In the genomic region with DNA sequence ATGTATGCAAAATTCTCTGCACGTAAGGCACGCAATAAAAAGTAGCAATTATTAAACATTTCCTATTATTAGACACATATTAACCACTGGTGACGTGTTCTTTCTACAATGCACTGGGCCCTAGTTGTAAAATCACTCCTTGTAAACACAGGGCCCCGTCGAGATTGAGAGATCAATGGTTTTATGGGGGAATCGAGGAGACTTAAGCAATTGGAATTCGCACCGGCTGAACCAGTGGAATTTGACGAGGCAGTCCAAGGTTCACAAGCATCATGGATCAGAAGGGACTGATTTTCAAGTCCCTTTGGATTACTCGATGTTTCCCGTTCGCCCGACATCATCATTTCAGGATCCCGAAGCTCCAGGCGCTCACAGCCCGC, we compare ENCODE assay signal across 8 mouse cellular contexts. TPM values are rescaled to one million over a fixed set of nuclear protein-coding genes. Genes with fewer than 3 reads are reported as not detected.
A peak's percentile ranks its signal among the peaks of the same experiment; 100 is the strongest.
DNase-seq lines count a peak whose midpoint lies in the region; ATAC-seq and TF ChIP-seq lines count a peak whose summit lies in the region.

No protein-coding gene starts in this region.

- no peak for TF ChIP-seq CTCF in kidney, postnatal 0 days (IDR thresholded peaks at IDR 0.05; ENCODE audit: low read depth)
- no peak for TF ChIP-seq CTCF in hindbrain, postnatal 0 days (IDR thresholded peaks at IDR 0.05; ENCODE audit: low read depth)

- ATAC-seq in kidney, postnatal 0 days (replicated peaks; ENCODE audit: low FRiP score, low read depth), result peak; percentile 25
- no peak for ATAC-seq in embryonic facial prominence, embryonic 11.5 days (replicated peaks; ENCODE audit: insufficient number of reproducible peaks, low FRiP score, low TSS enrichment, low read depth)
- no peak for ATAC-seq in hindbrain, postnatal 0 days
- ATAC-seq in midbrain, embryonic 16.5 days, result no peak

- H3K9me3 ChIP-seq in kidney, postnatal 0 days (replicated peaks; ENCODE audit: low read length), result no peaks in the 10 kb centered on the region
- no peaks in the 10 kb centered on the region for H3K9me3 ChIP-seq in embryonic facial prominence, embryonic 11.5 days (replicated peaks; ENCODE audit: control insufficient read depth, low read length)
- no peaks in the 10 kb centered on the region for H3K9me3 ChIP-seq in hindbrain, postnatal 0 days (ENCODE audit: low read length)
- H3K9me3 ChIP-seq in midbrain, embryonic 16.5 days (replicated peaks; ENCODE audit: control insufficient read depth, low read length, poor library complexity, severe bottlenecking), result no peaks in the 10 kb centered on the region

- no peaks in the 10 kb centered on the region for H3K27me3 ChIP-seq in kidney, postnatal 0 days (ENCODE audit: insufficient read depth, low read length)
- H3K27me3 ChIP-seq in embryonic facial prominence, embryonic 11.5 days (ENCODE audit: control insufficient read depth, insufficient read depth, low read length), result no peaks in the 10 kb centered on the region
- H3K27me3 ChIP-seq in hindbrain, postnatal 0 days (ENCODE audit: insufficient read depth, low read length), result no peaks in the 10 kb centered on the region
- H3K27me3 ChIP-seq in midbrain, embryonic 16.5 days (ENCODE audit: control insufficient read depth, insufficient read depth, low read depth, low read length), result no peaks in the 10 kb centered on the region

- H3K27ac ChIP-seq in kidney, postnatal 0 days, result peak overlapping the region; percentile 82
- H3K27ac ChIP-seq in embryonic facial prominence, embryonic 11.5 days (replicated peaks; ENCODE audit: low read depth, low read length), result 0 out of 2 replicates have a peak overlapping the region, but pooled peaks have one; percentile 36
- peak overlapping the region; percentile 90 for H3K27ac ChIP-seq in hindbrain, postnatal 0 days
- H3K27ac ChIP-seq in midbrain, embryonic 16.5 days (ENCODE audit: low read length), result peak overlapping the region; percentile 91

- 27% methylated on average over 16 of the region's 16 CpGs for WGBS in kidney, postnatal 0 days
- 55% methylated on average over 16 of the region's 16 CpGs for WGBS in embryonic facial prominence, embryonic 11.5 days
- 35% methylated on average over 16 of the region's 16 CpGs for WGBS in hindbrain, postnatal 0 days
- WGBS in midbrain, embryonic 16.5 days, result 37% methylated on average over 16 of the region's 16 CpGs

- peak overlapping the region; percentile 54 for H3K9ac ChIP-seq in kidney, postnatal 0 days (ENCODE audit: low read depth, low read length)
- H3K9ac ChIP-seq in embryonic facial prominence, embryonic 11.5 days (replicated peaks; ENCODE audit: low read length), result peak overlapping the region; percentile 62
- H3K9ac ChIP-seq in hindbrain, postnatal 0 days (replicated peaks; ENCODE audit: low read length), result peak overlapping the region; percentile 77
- peak overlapping the region; percentile 68 for H3K9ac ChIP-seq in midbrain, embryonic 16.5 days (ENCODE audit: low read depth, low read length)

- H3K4me2 ChIP-seq in kidney, postnatal 0 days (ENCODE audit: low read length), result peak overlapping the region; percentile 89
- H3K4me2 ChIP-seq in embryonic facial prominence, embryonic 11.5 days (ENCODE audit: low read depth, low read length), result peak overlapping the region; percentile 41
- H3K4me2 ChIP-seq in hindbrain, postnatal 0 days (ENCODE audit: low read depth, low read length), result peak overlapping the region; percentile 83
- peak overlapping the region; percentile 79 for H3K4me2 ChIP-seq in midbrain, embryonic 16.5 days (ENCODE audit: low read length)

- peak overlapping the region; percentile 69 for H3K4me3 ChIP-seq in kidney, postnatal 0 days (replicated peaks; ENCODE audit: low read depth, low read length)
- H3K4me3 ChIP-seq in embryonic facial prominence, embryonic 11.5 days (ENCODE audit: low read depth, low read length), result peak overlapping the region; percentile 86
- peak overlapping the region; percentile 90 for H3K4me3 ChIP-seq in hindbrain, postnatal 0 days (ENCODE audit: low read length)
- H3K4me3 ChIP-seq in midbrain, embryonic 16.5 days (ENCODE audit: low read depth, low read length), result peak overlapping the region; percentile 69

- H3K4me1 ChIP-seq in kidney, postnatal 0 days (replicated peaks; ENCODE audit: insufficient read depth, low read length), result peaks cover 11% of the 10 kb centered on the region; the same call in 1 of the 2 replicates
- H3K4me1 ChIP-seq in embryonic facial prominence, embryonic 11.5 days (ENCODE audit: control insufficient read depth, insufficient read depth, low read length), result no peaks in the 10 kb centered on the region
- peaks cover 21% of the 10 kb centered on the region; the same call in 1 of the 2 replicates for H3K4me1 ChIP-seq in hindbrain, postnatal 0 days (ENCODE audit: insufficient read depth, low read length)
- H3K4me1 ChIP-seq in midbrain, embryonic 16.5 days (ENCODE audit: control insufficient read depth, insufficient read depth, low read length), result peaks cover 25% of the 10 kb centered on the region

- H3K36me3 ChIP-seq in kidney, postnatal 0 days (ENCODE audit: insufficient read depth, low read length), result no peaks in the 10 kb centered on the region
- H3K36me3 ChIP-seq in embryonic facial prominence, embryonic 11.5 days (replicated peaks; ENCODE audit: control insufficient read depth, insufficient read depth, low read depth, low read length), result no peaks in the 10 kb centered on the region
- no peaks in the 10 kb centered on the region for H3K36me3 ChIP-seq in hindbrain, postnatal 0 days (ENCODE audit: insufficient read depth, low read length)
- H3K36me3 ChIP-seq in midbrain, embryonic 16.5 days (ENCODE audit: control insufficient read depth, insufficient read depth, low read length), result no peaks in the 10 kb centered on the region

- DNase-seq in kidney, postnatal 0 days (ENCODE audit: low spot score), result peak; percentile 18
- DNase-seq in kidney, postnatal 14 days, result no peak
- DNase-seq in embryonic facial prominence, embryonic 11.5 days (ENCODE audit: low spot score), result no peak
- no peak for DNase-seq in hindbrain, postnatal 0 days (ENCODE audit: low spot score)
- DNase-seq in testis, postnatal 14 days (ENCODE audit: low spot score), result no peak
- no peak for DNase-seq in layer of hippocampus, postnatal 25 days (ENCODE audit: extremely low spot score in 1 of 2, low spot score in 1 of 2)
- no peak for DNase-seq in natural killer cell, adult 2 months (ENCODE audit: low spot score in 2 of 2)

RNA-seq across cellular contexts. Expression of gene Selenoi, which starts 0.5 kb away (rescaled TPM):
- polyA plus RNA-seq in kidney, postnatal 0 days (2015; fragmentation: Nextera tagmentation; extraction: Ambion mirVana), result 9.2 and 9.7 TPM in 2 replicates
- 18.7 and 19.9 TPM in 2 replicates for polyA plus RNA-seq in embryonic facial prominence, embryonic 11.5 days (2014; fragmentation: Nextera tagmentation; extraction: Ambion mirVana)
- total RNA-seq in hindbrain, postnatal 0 days (2014; rRNA removed), result 99.5 and 108 TPM in 2 replicates
- 20.7 and 23.1 TPM in 2 replicates for polyA plus RNA-seq in hindbrain, postnatal 0 days (2015; fragmentation: Nextera tagmentation; extraction: Ambion mirVana)
- polyA plus RNA-seq in midbrain, embryonic 16.5 days (2015; fragmentation: Nextera tagmentation; extraction: Ambion mirVana), result 32.5 and 34.7 TPM in 2 replicates
- total RNA-seq in layer of hippocampus, postnatal 25 days (2021), result 10 to 100 TPM; 36.7 to 37.8 TPM

RNA-seq across cellular contexts. Expression of gene Adgrf3, which starts 26.4 kb away (rescaled TPM):
- 0.04 and 0.14 TPM in 2 replicates for polyA plus RNA-seq in kidney, postnatal 0 days (2015; fragmentation: Nextera tagmentation; extraction: Ambion mirVana)
- polyA plus RNA-seq in embryonic facial prominence, embryonic 11.5 days (2014; fragmentation: Nextera tagmentation; extraction: Ambion mirVana), result not detected in 2 replicates
- total RNA-seq in hindbrain, postnatal 0 days (2014; rRNA removed), result 0.37 TPM in 1 of 2 replicates, not detected in the other
- polyA plus RNA-seq in hindbrain, postnatal 0 days (2015; fragmentation: Nextera tagmentation; extraction: Ambion mirVana), result not detected in 2 replicates
- polyA plus RNA-seq in midbrain, embryonic 16.5 days (2015; fragmentation: Nextera tagmentation; extraction: Ambion mirVana), result not detected in 2 replicates
- total RNA-seq in layer of hippocampus, postnatal 25 days (2021), result not detected

RNA-seq across cellular contexts. Expression of gene Drc1, which starts 49.3 kb away (rescaled TPM):
- polyA plus RNA-seq in kidney, postnatal 0 days (2015; fragmentation: Nextera tagmentation; extraction: Ambion mirVana), result 0.29 and 0.33 TPM in 2 replicates
- 0.20 and 0.21 TPM in 2 replicates for polyA plus RNA-seq in embryonic facial prominence, embryonic 11.5 days (2014; fragmentation: Nextera tagmentation; extraction: Ambion mirVana)
- total RNA-seq in hindbrain, postnatal 0 days (2014; rRNA removed), result 4.6 and 4.9 TPM in 2 replicates
- 6.6 TPM in 2 replicates for polyA plus RNA-seq in hindbrain, postnatal 0 days (2015; fragmentation: Nextera tagmentation; extraction: Ambion mirVana)
- 9.5 and 10.2 TPM in 2 replicates for polyA plus RNA-seq in midbrain, embryonic 16.5 days (2015; fragmentation: Nextera tagmentation; extraction: Ambion mirVana)
- total RNA-seq in layer of hippocampus, postnatal 25 days (2021), result 10 to 100 TPM in 1 of 2 experiments, 1 to 10 TPM in 1; 8.1 to 14.3 TPM

Comparison
In these comparisons a context has a peak if more than half of its experiments do, and no peak if none do; other contexts are left out.
1. H3K27ac ChIP-seq: peak in every context shown above with its lines; median percentile 91 in midbrain, embryonic 16.5 days; 90 in hindbrain, postnatal 0 days; 82 in kidney, postnatal 0 days; 36 in embryonic facial prominence, embryonic 11.5 days.